Mouse (Mus musculus) CD4-positive helper T cell, adult 2 months (primary cell): ENCODE measurements around the gene Gltp.

Source experiments
- DNase-seq: peaks from one replicate; pipeline ENCODE4 v3.0.0-alpha.2; 2012; ENCODE audit warnings: low read depth, missing footprints, low spot score

Gene Gltp

GRCm38 (mm10) chr5:114702403-114703392 lies 11.9 kb upstream of the Gltp start:
- DNase-seq = no peak

- DNase-seq = no peak
Measured at GRCm38 (mm10) chr5:114699015-114699414, 8.2 kb upstream of the Gltp start.

- DNase-seq = no peak
Measured at GRCm38 (mm10) chr5:114698044-114698746, 7.4 kb upstream of the Gltp start.

- no peak for DNase-seq
Measured at GRCm38 (mm10) chr5:114696939-114697338, 6.2 kb upstream of the Gltp start.

GRCm38 (mm10) chr5:114695775-114696174 lies 5.0 kb upstream of the Gltp start:
- DNase-seq = peak; percentile 47

- peak; percentile 61 for DNase-seq
Measured at GRCm38 (mm10) chr5:114689700-114690366, 951 bp downstream of the Gltp start.

- no peak for DNase-seq
Measured at GRCm38 (mm10) chr5:114688703-114689102, 2.1 kb downstream of the Gltp start.

GRCm38 (mm10) chr5:114687901-114688300 lies 2.9 kb downstream of the Gltp start:
- peak; percentile 47 for DNase-seq

GRCm38 (mm10) chr5:114686726-114687210 lies 4.0 kb downstream of the Gltp start:
- DNase-seq = no peak

- DNase-seq = no peak
Measured at GRCm38 (mm10) chr5:114685986-114686385, 4.8 kb downstream of the Gltp start.

GRCm38 (mm10) chr5:114681717-114682116 lies 9.1 kb downstream of the Gltp start:
- DNase-seq = no peak

GRCm38 (mm10) chr5:114680676-114681285 lies 10.0 kb downstream of the Gltp start:
- DNase-seq = peak; percentile 74

GRCm38 (mm10) chr5:114679841-114680591 lies 10.8 kb downstream of the Gltp start:
- peak; percentile 34 for DNase-seq

- DNase-seq = no peak
Measured at GRCm38 (mm10) chr5:114674594-114674993, 16.2 kb downstream of the Gltp start.

- no peak for DNase-seq
Measured at GRCm38 (mm10) chr5:114673114-114673513, 17.7 kb downstream of the Gltp start.

- no peak for DNase-seq
Measured at GRCm38 (mm10) chr5:114669014-114669413, 21.8 kb downstream of the Gltp start.

GRCm38 (mm10) chr5:114667228-114667856 lies 23.4 kb downstream of the Gltp start:
- peak; percentile 98 for DNase-seq

GRCm38 (mm10) chr5:114666659-114667058 lies 24.1 kb downstream of the Gltp start:
- no peak for DNase-seq

GRCm38 (mm10) chr5:114664750-114665149 lies 26.0 kb downstream of the Gltp start:
- no peak for DNase-seq

GRCm38 (mm10) chr5:114664139-114664538 lies 26.6 kb downstream of the Gltp start:
- no peak for DNase-seq
